Mouse (Mus musculus) neural tube, postnatal 0 days (tissue): ENCODE data around the gene Btbd35f7. TPM values are rescaled to one million over a fixed set of nuclear protein-coding genes. Genes with fewer than 3 reads are reported as not detected.

Experiments used
- polyA plus RNA-seq: library from polyadenylated mRNA; unstranded; fragments of >200 nt; fragmentation: Nextera tagmentation; extraction: Ambion mirVana; gene quantifications from 2 replicates; pipeline ENCODE4 v1.2.1, GENCODE M21; 2015

The Btbd35f7 gene
- polyA plus RNA-seq, result not detected in 2 replicates

GRCm38 (mm10) chrX:5668767-5669166 is at the start of gene Btbd35f7:
Gene Btbd35f7, plus strand, starts transcription at chrX:5669067.

Other genes with a start within 250 kb of the Btbd35f7 start
- 0.09 TPM in 1 of 2 replicates, not detected in the other for gene Mycs, start 199.8 kb upstream of the Btbd35f7 start, polyA plus RNA-seq